ENCODE assay signal across 8 mouse cellular contexts in genomic region chr15:102404608-102405488, GRCm38 (mm10). TPM values are rescaled to one million over a fixed set of nuclear protein-coding genes. Genes with fewer than 3 reads are reported as not detected.
A peak's percentile ranks its signal among the peaks of the same experiment; 100 is the strongest.
DNase-seq lines count a peak whose midpoint lies in the region; ATAC-seq lines count a peak whose summit lies in the region.

No protein-coding gene starts in this region.

- H3K9me3 ChIP-seq in forebrain, embryonic 12.5 days = no peaks in the 10 kb centered on the region
- no peaks in the 10 kb centered on the region for H3K9me3 ChIP-seq in limb, embryonic 15.5 days
- no peaks in the 10 kb centered on the region for H3K9me3 ChIP-seq in stomach, embryonic 14.5 days (ENCODE audit: control insufficient read depth, low read depth, low read length)

- H3K36me3 ChIP-seq in forebrain, embryonic 12.5 days (replicated peaks) = peaks cover 22% of the 10 kb centered on the region
- peaks cover 20% of the 10 kb centered on the region for H3K36me3 ChIP-seq in limb, embryonic 15.5 days
- peaks cover 20% of the 10 kb centered on the region for H3K36me3 ChIP-seq in stomach, embryonic 14.5 days (ENCODE audit: control insufficient read depth, insufficient read depth, low read length)

- peak overlapping the region; percentile 97 for H3K4me3 ChIP-seq in forebrain, embryonic 12.5 days (replicated peaks)
- peak overlapping the region; percentile 55 for H3K4me3 ChIP-seq in limb, embryonic 15.5 days
- H3K4me3 ChIP-seq in stomach, embryonic 14.5 days (ENCODE audit: low read depth, low read length) = peak overlapping the region; percentile 40

- peak overlapping the region; percentile 61 for H3K4me2 ChIP-seq in forebrain, embryonic 12.5 days
- peak overlapping the region; percentile 59 for H3K4me2 ChIP-seq in limb, embryonic 15.5 days
- H3K4me2 ChIP-seq in stomach, embryonic 14.5 days (replicated peaks; ENCODE audit: low read depth, low read length) = peak overlapping the region; percentile 50

- H3K27ac ChIP-seq in forebrain, embryonic 12.5 days = peak overlapping the region; percentile 99
- peak overlapping the region; percentile 100 for H3K27ac ChIP-seq in limb, embryonic 15.5 days
- peak overlapping the region; percentile 99 for H3K27ac ChIP-seq in stomach, embryonic 14.5 days (ENCODE audit: low read length)

- 18% methylated on average over 33 of the region's 34 CpGs for WGBS in forebrain, embryonic 12.5 days
- WGBS in limb, embryonic 15.5 days = 14% methylated on average over 34 of the region's 34 CpGs
- WGBS in stomach, embryonic 14.5 days = 16% methylated on average over 34 of the region's 34 CpGs

- no peak for ATAC-seq in forebrain, embryonic 12.5 days (ENCODE audit: low FRiP score)
- peak; percentile 17 for ATAC-seq in limb, embryonic 15.5 days (ENCODE audit: insufficient number of reproducible peaks, low FRiP score, low TSS enrichment, low read depth)
- no peak; the same call in 1 of the 2 replicates for ATAC-seq in stomach, embryonic 14.5 days (ENCODE audit: insufficient number of reproducible peaks, insufficient read depth, low FRiP score, low read depth)

- DNase-seq in kidney, adult 18-20 months = peak; percentile 32
- no peak for DNase-seq in kidney, adult 9 months
- DNase-seq in MEL-GATA-1-ER (ENCODE audit: extremely low read depth, low read depth) = peak; percentile 67
- DNase-seq in adrenal gland, adult 8-10 months = no peak
- DNase-seq in layer of hippocampus, adult 18-20 months (ENCODE audit: low spot score in 2 of 2) = no peak

- H3K4me1 ChIP-seq in forebrain, embryonic 12.5 days = peaks cover 30% of the 10 kb centered on the region
- H3K4me1 ChIP-seq in limb, embryonic 15.5 days = peaks cover 38% of the 10 kb centered on the region
- peaks cover 19% of the 10 kb centered on the region for H3K4me1 ChIP-seq in stomach, embryonic 14.5 days (ENCODE audit: control insufficient read depth, insufficient read depth, low read length)

- peak overlapping the region; percentile 77 for H3K9ac ChIP-seq in forebrain, embryonic 12.5 days
- H3K9ac ChIP-seq in limb, embryonic 15.5 days = peak overlapping the region; percentile 66
- peak overlapping the region; percentile 60 for H3K9ac ChIP-seq in stomach, embryonic 14.5 days (replicated peaks; ENCODE audit: low read depth, low read length)

- no peaks in the 10 kb centered on the region for H3K27me3 ChIP-seq in forebrain, embryonic 12.5 days
- no peaks in the 10 kb centered on the region for H3K27me3 ChIP-seq in limb, embryonic 15.5 days
- H3K27me3 ChIP-seq in stomach, embryonic 14.5 days (ENCODE audit: control insufficient read depth, insufficient read depth, low read length) = no peaks in the 10 kb centered on the region

RNA-seq across cellular contexts. Expression of gene Sp1, which starts 1.1 kb away (rescaled TPM):
- 10.8 and 11.2 TPM in 2 replicates for polyA plus RNA-seq in forebrain, embryonic 12.5 days (2016; fragmentation: Nextera tagmentation; extraction: Ambion mirVana)
- 9.3 and 11.1 TPM in 2 replicates for polyA plus RNA-seq in limb, embryonic 15.5 days (2015; fragmentation: Nextera tagmentation; extraction: Ambion mirVana)
- 16.9 and 18.9 TPM in 2 replicates for polyA plus RNA-seq in stomach, embryonic 14.5 days (2014; fragmentation: Nextera tagmentation; extraction: Ambion mirVana)
- total RNA-seq in adrenal gland, adult 8-10 months (2022) = 10 to 100 TPM; 75.8 to 97.0 (median 91.9) TPM
- total RNA-seq in layer of hippocampus, adult 18-20 months (2021) = 10 to 100 TPM; 25.7 to 26.3 TPM

RNA-seq across cellular contexts. Expression of gene Sp7, which starts 37.9 kb away (rescaled TPM):
- polyA plus RNA-seq in forebrain, embryonic 12.5 days (2016; fragmentation: Nextera tagmentation; extraction: Ambion mirVana) = 0.32 and 0.46 TPM in 2 replicates
- polyA plus RNA-seq in limb, embryonic 15.5 days (2015; fragmentation: Nextera tagmentation; extraction: Ambion mirVana) = 12.6 and 18.1 TPM in 2 replicates
- 2.0 and 2.5 TPM in 2 replicates for polyA plus RNA-seq in stomach, embryonic 14.5 days (2014; fragmentation: Nextera tagmentation; extraction: Ambion mirVana)
- total RNA-seq in adrenal gland, adult 8-10 months (2022) = under 1 TPM; 0.17 to 0.48 (median 0.33) TPM
- total RNA-seq in layer of hippocampus, adult 18-20 months (2021) = under 1 TPM; 0.41 to 0.45 TPM

RNA-seq across cellular contexts. Expression of gene Amhr2, which starts 40.3 kb away (rescaled TPM):
- polyA plus RNA-seq in forebrain, embryonic 12.5 days (2016; fragmentation: Nextera tagmentation; extraction: Ambion mirVana) = 0.22 TPM in 2 replicates
- 1.0 and 2.6 TPM in 2 replicates for polyA plus RNA-seq in limb, embryonic 15.5 days (2015; fragmentation: Nextera tagmentation; extraction: Ambion mirVana)
- polyA plus RNA-seq in stomach, embryonic 14.5 days (2014; fragmentation: Nextera tagmentation; extraction: Ambion mirVana) = 0.94 and 1.2 TPM in 2 replicates
- total RNA-seq in adrenal gland, adult 8-10 months (2022) = 1 to 10 TPM; 1.1 to 1.9 (median 1.6) TPM
- total RNA-seq in layer of hippocampus, adult 18-20 months (2021) = 1 to 10 TPM; 1.0 to 1.8 TPM

RNA-seq across cellular contexts. Expression of gene Prr13, which starts 54.0 kb away (rescaled TPM):
- 82.9 and 86.9 TPM in 2 replicates for polyA plus RNA-seq in forebrain, embryonic 12.5 days (2016; fragmentation: Nextera tagmentation; extraction: Ambion mirVana)
- polyA plus RNA-seq in limb, embryonic 15.5 days (2015; fragmentation: Nextera tagmentation; extraction: Ambion mirVana) = 72.0 and 78.8 TPM in 2 replicates
- 132 and 138 TPM in 2 replicates for polyA plus RNA-seq in stomach, embryonic 14.5 days (2014; fragmentation: Nextera tagmentation; extraction: Ambion mirVana)
- total RNA-seq in adrenal gland, adult 8-10 months (2022) = 100 to 1,000 TPM in 2 of 4 experiments, 10 to 100 TPM in 2; 71.8 to 170 (median 96.4) TPM
- 10 to 100 TPM; 45.0 to 49.1 TPM for total RNA-seq in layer of hippocampus, adult 18-20 months (2021)

RNA-seq across cellular contexts. Expression of gene Aaas, which starts 54.3 kb away (rescaled TPM):
- 75.0 and 78.2 TPM in 2 replicates for polyA plus RNA-seq in forebrain, embryonic 12.5 days (2016; fragmentation: Nextera tagmentation; extraction: Ambion mirVana)
- polyA plus RNA-seq in limb, embryonic 15.5 days (2015; fragmentation: Nextera tagmentation; extraction: Ambion mirVana) = 61.3 and 62.0 TPM in 2 replicates
- polyA plus RNA-seq in stomach, embryonic 14.5 days (2014; fragmentation: Nextera tagmentation; extraction: Ambion mirVana) = 63.8 and 68.4 TPM in 2 replicates
- 10 to 100 TPM; 15.6 to 31.6 (median 21.4) TPM for total RNA-seq in adrenal gland, adult 8-10 months (2022)
- total RNA-seq in layer of hippocampus, adult 18-20 months (2021) = 10 to 100 TPM; 19.2 to 23.6 TPM

Comparison
In these comparisons a context has a peak if more than half of its experiments do, and no peak if none do; other contexts are left out.
1. DNase-seq: peak in kidney, adult 18-20 months (single experiment) and MEL-GATA-1-ER (single experiment); none in kidney, adult 9 months (single experiment), adrenal gland, adult 8-10 months (single experiment) and layer of hippocampus, adult 18-20 months (0 of 2).
2. H3K4me3 ChIP-seq: peak in every context shown above with its lines; median percentile 97 in forebrain, embryonic 12.5 days; 55 in limb, embryonic 15.5 days; 40 in stomach, embryonic 14.5 days.
3. Peak in every context shown above with its lines, with median percentiles within 50 percentile points of each other: H3K27ac ChIP-seq, H3K4me2 ChIP-seq and H3K9ac ChIP-seq.